Mouse (Mus musculus): Measurements from ENCODE around the gene Impdh1.

- no peak for TF ChIP-seq POLR2A (IDR thresholded peaks at IDR 0.05; ENCODE audit: extremely low read depth, insufficient read depth, low read length)
- no peak for TF ChIP-seq CTCF (IDR thresholded peaks at IDR 0.05; ENCODE audit: extremely low read depth, insufficient read depth, low read length)
These were observed 29.3 kb upstream of the Impdh1 start for GRCm38 (mm10) chr6:29245272-29246120.

Measured in cortical plate, adult 2 months (tissue).